Mouse (Mus musculus) E14TG2a.4 (cell line): ENCODE measurements around the gene Tenm4.

Experiments used
- CTCF ChIP-seq: conservative IDR thresholded peaks from 2 replicates; pipeline ENCODE4 v1.5.1; 2014; ENCODE audit warnings: low read length
- NANOG ChIP-seq: IDR thresholded peaks from 2 replicates; pipeline ENCODE4 v1.6.1; 2014; ENCODE audit warnings: borderline replicate concordance, low read length, mixed read lengths

- TF ChIP-seq CTCF (no peak), NANOG (no peak)
Observed at GRCm38 (mm10) chr7:96788135-96788534, 617.1 kb downstream of the Tenm4 start.
